Mouse (Mus musculus): ENCODE measurements around the gene Hrg. TPM values are rescaled to one million over a fixed set of nuclear protein-coding genes. Genes with fewer than 3 reads are reported as not detected.
"Not testable (repeated sequence)": the region's sequence is repeated elsewhere in the genome, so short reads cannot be mapped to it uniquely, and the experiment has no call there.

The Hrg gene
- total RNA-seq, 2 experiments from 2014 or later = not detected

- DNase-seq (ENCODE audit: low spot score in 2 of 2) = no peak
Observed at GRCm38 (mm10) chr16:22956085-22956439, 5.2 kb downstream of the Hrg start.

- DNase-seq (ENCODE audit: low spot score in 2 of 2) = no peak
Observed at GRCm38 (mm10) chr16:22961073-22961472, 10.2 kb downstream of the Hrg start.

- DNase-seq (ENCODE audit: low spot score in 2 of 2) = no peak
Observed at GRCm38 (mm10) chr16:22962256-22962655, 11.4 kb downstream of the Hrg start.

GRCm38 (mm10) chr16:22963293-22963692 lies 12.4 kb downstream of the Hrg start:
- no peak for DNase-seq (ENCODE audit: low spot score in 2 of 2)

- no peak for DNase-seq (ENCODE audit: low spot score in 2 of 2)
Observed at GRCm38 (mm10) chr16:22967383-22968030, 16.6 kb downstream of the Hrg start.

- not testable (repeated sequence) for DNase-seq (ENCODE audit: low spot score in 2 of 2)
Observed at GRCm38 (mm10) chr16:22996951-22997350, 46.1 kb downstream of the Hrg start.

Other genes starting within 250 kb of the Hrg start
- not detected for gene Crygs, start 139.5 kb upstream of the Hrg start, total RNA-seq (2021)
- gene Tbccd1, start 93.4 kb upstream of the Hrg start, total RNA-seq (2021) = 10 to 100 TPM; 14.3 to 14.9 TPM
- 10 to 100 TPM; 67.1 to 67.8 TPM for gene Dnajb11, start 93.2 kb upstream of the Hrg start, total RNA-seq (2021)
- not detected for gene Ahsg, start 59.8 kb upstream of the Hrg start, total RNA-seq (2021)
- not detected for gene Fetub, start 32.7 kb upstream of the Hrg start, total RNA-seq (2021)
- not detected for gene Kng2, start 78.4 kb downstream of the Hrg start, total RNA-seq (2021)
- gene Kng1, start 106.8 kb downstream of the Hrg start, total RNA-seq (2021) = not detected
- 100 to 1,000 TPM; 894 to 957 TPM for gene Eif4a2, start 156.4 kb downstream of the Hrg start, total RNA-seq (2021)
- gene Rfc4, start 176.7 kb downstream of the Hrg start, total RNA-seq (2021) = 1 to 10 TPM; 5.0 to 6.5 TPM
- not detected for gene Adipoq, start 195.5 kb downstream of the Hrg start, total RNA-seq (2021)